Mouse (Mus musculus) left cerebral cortex, postnatal 10 days (tissue): ENCODE data around the gene Cep164. TPM values are rescaled to one million over a fixed set of nuclear protein-coding genes. Genes with fewer than 3 reads are reported as not detected.
A peak's percentile ranks its signal among the peaks of the same experiment; 100 is the strongest.
"Not testable (repeated sequence)": the region's sequence is repeated elsewhere in the genome, so short reads cannot be mapped to it uniquely, and the experiment has no call there.

ENCODE experiments used
- DNase-seq, 2 experiments: peaks; one replicate each; pipeline ENCODE4 v3.0.0; 2021 to 2022; ENCODE audit warnings: low spot score in 2 of 2, mixed read lengths in 1 of 2; ENCODE audit errors: extremely low spot score in 1 of 2
- intact Hi-C: fragments of 180-260 bp; cut with DNase I; formaldehyde crosslinking; loops from one replicate; pipeline ENCODE4 v1.15.1; 2025
- total RNA-seq, 2 experiments: library from RNA; stranded (reverse); gene quantifications; 2 replicates each; pipeline ENCODE4 v1.2.3; 2021

Gene Cep164
- total RNA-seq, 2 experiments from 2014 or later = 20.5 to 22.2 TPM

DNA sequence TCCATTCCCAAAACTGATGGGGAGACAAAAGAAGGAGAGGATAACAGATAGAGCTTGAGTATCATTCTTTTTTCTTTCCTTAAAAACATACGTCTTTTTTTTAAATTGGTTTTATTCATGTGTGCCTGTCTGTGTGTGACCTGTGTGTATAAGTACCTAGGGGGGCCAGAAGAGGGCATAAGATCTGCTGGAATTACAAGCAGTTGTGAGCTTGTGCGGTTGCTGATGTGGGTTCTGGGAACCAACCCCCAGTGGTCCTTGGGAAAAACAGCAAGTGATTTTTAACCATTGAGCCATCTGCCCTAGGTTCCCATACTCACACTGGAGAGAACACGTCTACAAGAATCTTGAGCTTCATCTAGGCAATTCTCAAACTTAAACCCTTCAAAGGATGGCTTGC lies 31.2 kb downstream of the Cep164 start:
- no peak for DNase-seq
- intact Hi-C loops = no loop called here

DNA sequence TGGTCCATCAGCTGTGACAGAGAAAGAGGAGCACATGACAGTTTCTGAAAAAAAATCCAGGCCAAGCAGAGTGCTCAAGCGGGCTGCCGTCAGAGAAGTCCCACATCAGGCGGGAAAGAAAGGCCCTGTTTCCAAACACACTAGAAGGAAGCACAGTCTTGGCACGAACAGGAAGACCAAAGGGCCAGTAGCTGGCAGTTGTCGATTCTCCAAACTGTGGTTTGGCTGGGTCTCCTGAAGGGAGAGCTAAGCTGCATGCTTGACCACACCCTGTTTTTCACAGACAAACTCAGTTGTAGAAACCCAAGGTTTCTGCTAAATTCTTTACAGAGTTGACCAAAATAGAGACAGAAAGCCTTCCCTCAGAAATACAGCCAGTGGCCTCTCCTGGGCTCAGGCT lies 32.8 kb downstream of the Cep164 start:
- intact Hi-C loops = no loop called here
- DNase-seq = no peak

DNA sequence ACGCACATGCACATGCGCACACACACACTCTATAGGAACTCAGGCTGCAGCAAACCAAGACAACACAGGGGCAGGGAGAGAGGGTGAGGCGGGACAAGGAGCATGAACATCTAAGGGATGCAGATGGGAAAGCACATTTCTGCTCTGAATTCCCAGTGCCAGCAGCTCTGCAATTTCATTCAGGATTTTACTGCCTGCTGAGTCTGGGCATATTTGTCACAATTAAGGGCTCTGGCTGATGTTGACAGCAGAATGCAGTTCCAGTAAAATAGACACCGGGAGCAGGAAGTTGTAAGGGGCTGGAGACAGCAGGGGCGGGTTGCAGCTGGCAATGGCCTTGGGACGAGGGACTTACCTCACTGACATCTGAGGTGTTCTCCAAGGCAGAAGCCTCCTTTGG lies 34.8 kb downstream of the Cep164 start:
- no peak for DNase-seq
- intact Hi-C loops = no loop called here

DNA sequence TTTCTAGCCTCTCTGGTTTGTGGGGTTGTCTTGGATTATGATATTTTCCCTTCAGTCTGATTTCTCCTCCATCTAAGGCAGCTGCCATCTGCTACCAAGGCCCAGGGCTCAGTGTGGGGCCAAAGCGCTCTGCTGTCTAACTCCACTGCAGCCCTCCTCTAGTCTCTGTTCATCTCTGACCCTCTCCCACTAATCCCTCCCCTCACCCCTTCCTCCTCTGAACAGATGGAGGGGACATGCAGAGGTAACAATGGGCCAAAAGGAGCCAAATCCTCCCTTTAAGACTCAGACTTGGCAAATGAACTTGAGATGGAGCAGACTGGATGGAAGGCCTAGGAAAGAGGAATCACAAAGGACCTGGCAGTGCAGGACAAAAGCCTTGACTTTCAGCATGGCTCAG lies 36.3 kb downstream of the Cep164 start:
- intact Hi-C loops = no loop called here
- DNase-seq = no peak

DNA sequence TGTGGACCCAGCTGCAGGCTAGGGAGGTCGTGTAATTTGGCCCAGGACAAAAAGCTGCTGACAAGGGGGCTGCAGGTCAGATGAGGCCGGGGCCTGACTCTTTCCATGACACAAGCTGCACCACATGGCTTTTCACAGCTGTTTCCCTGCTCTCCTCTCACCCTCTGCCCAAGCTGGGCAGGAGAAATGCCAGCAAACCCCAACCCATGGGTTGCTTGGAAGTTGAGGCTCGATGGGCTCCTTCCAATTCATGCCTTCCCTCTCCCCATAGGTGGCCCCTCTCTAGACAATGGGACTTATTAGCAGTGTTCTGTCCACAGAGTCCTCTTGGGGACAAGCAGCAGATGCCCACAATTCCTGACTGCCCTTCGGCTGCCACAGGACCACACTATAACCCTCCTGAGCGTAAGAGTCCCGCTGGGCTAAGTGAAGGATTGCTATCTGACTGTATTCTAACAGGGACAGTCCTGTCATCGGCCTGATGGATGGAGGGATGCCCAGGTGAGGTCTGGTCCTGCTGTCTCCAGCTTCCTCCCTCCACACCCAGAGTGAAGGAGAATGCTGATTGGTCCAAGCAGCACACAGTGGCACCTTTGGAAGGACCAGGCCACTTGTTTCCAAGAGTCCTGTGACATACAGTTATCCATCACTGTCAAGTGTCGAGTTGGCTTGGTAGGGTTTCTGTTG lies 36.9 kb downstream of the Cep164 start:
- no peak for DNase-seq
- intact Hi-C loops = no loop called here

DNA sequence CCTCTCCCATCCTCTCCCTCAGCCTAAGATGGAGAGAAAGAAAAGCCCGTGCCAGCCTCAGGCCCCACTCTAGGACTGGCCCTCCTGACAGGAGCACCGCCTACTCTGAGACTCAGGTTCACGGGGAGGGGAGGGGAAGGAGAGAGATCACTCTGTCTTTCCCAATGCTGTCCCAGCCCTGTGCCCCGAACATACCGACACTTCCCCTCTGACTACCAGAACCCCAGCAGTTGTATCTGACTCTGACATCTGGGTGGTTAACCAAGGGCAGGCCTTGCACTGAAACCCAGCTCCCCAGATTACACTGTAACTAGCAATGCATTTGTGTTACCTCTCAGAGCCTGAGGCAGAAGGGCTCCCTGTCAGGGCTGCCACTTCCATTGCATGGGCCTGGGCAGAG lies 40.1 kb downstream of the Cep164 start:
- intact Hi-C loops = no loop called here
- DNase-seq = no peak

DNA sequence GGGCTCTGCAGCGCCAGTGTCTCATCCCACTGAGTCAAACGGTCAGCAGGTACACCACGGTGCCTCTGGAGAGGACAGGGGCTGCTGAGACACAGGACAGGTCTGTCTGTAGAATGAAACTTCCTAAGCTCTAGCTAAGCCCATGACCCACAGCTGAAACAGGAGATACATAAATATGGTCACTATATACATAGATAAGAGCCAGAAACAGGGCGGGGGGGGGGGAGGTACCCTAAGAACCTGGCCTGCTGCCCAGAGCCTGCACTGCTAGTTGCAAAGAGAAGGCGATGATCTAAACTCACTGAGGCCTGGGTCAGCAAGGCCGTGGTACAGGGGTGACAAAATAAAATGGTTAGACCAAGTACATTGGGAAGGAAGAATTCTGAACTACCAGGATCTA lies 40.9 kb downstream of the Cep164 start:
- no peak for DNase-seq
- intact Hi-C loops = no loop called here

DNA sequence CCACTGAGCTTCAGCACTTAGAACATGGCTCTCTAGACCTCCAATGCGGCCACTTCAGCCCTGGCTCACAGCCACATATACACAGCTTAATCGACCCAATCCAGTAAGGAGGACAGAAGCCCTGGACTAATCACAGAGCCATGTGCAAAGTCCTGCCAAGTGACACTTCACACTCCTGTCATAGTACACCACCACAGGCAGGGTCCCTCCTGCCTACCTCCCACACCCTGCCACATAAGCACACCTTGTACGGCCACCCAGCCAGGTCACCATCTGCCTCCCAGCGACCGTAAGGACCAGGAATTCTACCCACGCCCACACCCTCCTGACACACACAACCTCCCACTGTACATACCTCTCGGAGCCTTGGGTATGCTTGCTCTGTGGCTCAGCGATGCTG lies 41.4 kb downstream of the Cep164 start:
- intact Hi-C loops = no loop called here

DNA sequence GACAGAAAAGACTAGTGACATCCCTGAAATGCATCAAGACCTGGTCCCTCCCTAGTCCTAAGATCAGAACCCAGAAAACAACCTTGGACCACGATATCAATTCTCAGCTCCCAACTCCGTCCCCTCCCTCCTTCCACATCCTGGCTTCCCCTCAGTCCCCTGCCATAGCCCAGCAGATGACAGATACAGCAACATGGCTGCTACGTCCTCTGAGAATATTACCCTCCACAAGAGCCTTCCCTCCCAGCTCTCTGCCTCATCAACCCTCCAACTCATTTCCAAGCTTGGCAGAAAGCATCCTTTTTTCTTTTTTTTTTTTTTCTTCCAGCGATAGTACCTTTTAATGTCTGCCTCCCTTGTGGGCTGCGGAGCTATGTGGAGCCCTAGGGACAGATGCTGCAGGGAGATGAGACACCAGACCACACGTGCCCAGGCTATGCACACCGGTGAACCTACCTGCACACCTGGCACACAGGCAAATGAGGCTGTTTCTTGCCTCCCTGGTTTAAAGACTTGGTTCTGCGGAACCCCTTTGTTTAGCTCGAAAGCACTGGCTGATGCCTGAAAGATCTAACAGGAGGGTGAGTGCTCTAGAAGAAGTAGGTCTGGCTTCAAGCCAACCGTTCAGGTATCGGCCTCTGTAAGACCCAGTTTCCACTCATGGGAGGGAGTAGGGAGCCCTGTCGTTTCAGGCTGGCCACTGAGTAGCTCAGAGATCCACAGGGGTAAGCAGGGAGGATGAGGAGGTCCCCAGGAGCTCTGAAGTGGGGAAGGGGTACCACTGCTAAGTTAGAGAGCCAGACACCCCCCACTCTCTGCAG lies 45.0 kb downstream of the Cep164 start:
- DNase-seq = no peak
- intact Hi-C loops = no loop called here

More for the DNA sequence above, 41.4 kb downstream of the Cep164 start:
- DNase-seq = no peak

DNA sequence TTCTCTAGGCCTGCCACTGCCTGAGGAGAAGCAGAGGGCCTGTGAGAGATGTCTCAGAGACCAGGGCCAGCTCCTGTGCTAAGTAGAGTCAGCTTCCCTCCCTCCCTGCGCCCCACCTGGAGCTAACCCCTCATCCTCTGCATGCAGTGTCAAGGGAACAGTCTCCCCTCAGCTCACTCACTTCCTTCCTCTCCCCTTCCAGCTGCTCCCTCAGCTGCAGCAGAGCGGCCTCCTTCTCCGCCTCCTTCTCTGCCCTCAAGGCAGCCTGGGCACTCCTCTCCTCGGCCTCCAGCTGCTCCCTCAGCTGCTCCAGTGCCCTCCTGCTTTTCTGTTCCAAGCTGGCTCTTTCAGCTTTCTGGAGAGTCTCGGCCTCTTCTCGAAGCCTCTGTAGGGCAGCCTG lies 49.3 kb downstream of the Cep164 start:
- DNase-seq = no peak
- intact Hi-C loops = no loop called here

DNA sequence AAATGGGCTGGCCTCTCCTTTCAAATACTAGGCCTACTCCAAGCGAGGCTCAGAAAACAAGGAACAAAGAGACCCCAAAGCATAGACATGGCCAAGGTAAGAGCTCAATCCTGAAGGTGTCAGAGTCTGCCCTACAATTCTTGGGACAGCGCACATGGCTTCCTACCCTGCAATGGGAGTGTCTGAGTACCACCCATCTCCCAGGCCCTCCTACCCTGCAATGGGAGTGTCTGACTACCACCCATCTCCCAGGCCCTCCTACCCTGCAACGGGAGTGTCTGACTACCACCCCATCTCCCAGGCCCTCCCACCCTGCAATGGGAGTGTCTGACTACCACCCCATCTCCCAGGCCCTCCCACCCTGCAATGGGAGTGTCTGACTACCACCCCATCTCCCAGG lies 52.3 kb downstream of the Cep164 start:
- intact Hi-C loops, DNase-seq: not testable (repeated sequence)

DNA sequence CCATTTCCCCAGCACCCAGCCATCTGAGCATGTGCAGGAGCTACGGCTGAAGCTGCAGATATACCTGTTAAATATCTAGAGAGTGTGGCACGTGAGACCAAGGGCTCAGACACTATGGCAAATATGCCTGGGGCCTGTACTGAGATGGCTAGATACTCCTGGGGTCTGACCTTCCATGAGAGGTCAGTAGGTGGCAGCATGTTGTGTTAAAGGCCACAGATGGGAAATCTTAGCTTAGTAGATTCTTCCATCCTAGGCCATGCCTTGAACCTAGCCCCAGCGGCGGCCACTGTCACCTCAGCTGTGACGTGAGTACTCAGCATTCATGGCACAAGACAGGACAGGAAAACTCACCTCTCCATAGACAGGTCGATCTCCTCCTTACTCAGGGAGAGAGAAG lies 54.4 kb downstream of the Cep164 start:
- no peak for DNase-seq
- intact Hi-C loops = no loop called here

DNA sequence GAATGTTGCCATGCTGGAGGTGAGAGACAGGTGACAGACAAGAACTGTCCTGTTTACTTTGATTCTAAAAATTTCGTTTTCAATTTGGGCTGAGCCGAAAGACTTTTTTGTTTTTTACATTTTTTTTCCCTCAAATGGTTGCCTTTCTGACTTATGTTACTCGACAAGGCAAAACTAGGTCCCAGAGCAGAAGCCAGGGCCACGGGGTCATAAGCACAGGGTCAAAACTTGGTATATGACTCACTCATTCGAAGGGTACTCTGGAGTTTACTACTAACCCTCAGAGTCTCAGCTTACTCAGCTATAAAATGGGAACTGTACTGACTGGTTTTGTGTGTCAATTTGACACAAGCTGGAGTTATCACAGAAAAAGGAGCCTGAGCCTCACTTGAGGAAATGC lies 58.9 kb downstream of the Cep164 start:
- no peak for DNase-seq
- intact Hi-C loops = no loop called here

DNA sequence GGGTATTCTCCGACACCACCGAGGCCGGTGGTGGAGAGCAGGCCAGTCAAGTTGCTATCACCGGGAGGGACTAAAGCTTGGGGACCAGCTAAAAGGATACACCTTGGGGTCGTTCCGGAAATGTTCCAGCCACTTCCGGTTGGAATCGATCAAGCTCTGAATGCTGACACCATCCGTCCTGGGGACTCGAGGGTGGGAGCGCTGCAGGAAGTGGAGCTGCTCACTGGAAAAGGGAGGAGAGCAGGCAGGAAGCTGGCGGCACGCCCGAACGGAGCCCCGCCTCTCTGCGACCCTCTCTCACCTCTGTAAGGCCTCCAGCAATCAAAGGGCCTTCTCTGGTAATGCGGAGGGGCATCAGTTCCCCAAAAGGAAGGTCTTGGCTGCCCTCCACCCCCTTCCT lies 60.1 kb downstream of the Cep164 start:
- no peak for DNase-seq
- intact Hi-C loops = no loop called here

DNA sequence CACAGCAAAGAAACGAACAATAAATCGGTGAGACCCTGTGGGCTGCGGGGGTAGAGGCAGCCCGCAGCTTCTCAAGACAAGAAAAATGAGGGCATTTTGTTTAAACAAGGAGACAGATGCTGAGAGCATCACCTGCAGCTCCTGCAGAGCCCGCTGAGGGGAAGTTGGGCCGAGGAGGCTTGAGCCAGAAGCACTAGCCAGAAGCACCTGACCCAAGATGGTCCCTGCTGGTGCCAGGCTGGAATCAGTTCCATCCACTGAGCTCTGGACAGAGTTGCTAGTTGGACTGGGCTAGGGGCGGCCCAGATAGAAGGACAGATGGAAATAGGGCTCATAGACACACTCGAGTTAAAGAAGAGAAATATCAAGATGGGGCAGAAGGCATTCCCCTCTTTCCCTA lies 61.3 kb downstream of the Cep164 start:
- DNase-seq = no peak
- intact Hi-C loops = no loop called here

DNA sequence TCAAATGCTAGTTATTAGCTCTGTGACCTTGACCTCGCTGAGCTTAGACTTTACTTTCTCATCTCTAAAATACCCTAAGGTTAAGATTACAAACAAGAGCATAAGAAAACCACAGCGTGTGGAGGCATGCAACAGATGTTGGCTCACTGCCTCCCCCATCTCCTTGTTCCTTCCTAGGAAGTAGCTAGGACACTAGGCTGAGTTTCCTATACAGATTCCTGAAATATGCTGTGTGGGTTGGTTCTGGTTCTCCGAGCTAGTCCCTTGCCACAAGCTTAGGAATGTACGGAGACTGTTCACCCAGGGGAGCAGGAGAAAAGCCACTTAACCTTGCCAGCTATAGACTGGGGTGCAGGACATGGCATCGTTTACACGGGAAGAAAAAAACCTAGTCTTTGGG lies 62.3 kb downstream of the Cep164 start:
- DNase-seq = no peak
- intact Hi-C loops = no loop called here

DNA sequence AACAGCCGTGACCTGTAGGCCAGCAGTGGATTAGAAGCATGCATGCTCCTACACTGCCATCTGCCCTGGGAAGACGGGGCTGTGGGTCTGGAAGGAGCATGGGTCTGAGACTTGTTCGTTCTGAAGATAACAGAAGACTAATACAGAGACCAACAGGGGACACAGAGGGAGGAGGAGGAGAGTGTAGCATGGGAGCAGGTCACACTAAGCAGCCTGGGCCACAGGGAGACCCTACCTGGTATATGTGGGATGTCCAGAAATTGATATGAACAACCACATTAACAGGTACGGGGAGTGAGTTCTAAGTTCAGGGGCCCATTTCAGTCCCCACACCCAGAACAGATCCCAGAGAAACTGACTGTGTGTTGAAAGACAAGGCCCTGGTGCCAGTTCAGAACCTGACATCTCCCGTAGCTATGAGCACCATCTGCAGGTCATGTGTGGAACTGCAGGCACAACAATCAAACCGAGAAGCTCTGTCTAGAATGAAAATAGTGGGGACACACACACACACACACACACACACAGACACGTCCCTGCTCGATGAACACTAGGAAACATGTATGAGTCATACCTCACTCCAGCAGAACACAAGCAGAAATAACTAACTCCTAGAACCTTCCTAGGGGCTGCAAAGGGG lies 73.9 kb downstream of the Cep164 start:
- intact Hi-C loops = loop anchor here (5.0 kb wide), 1 partner anchor 342 kb away; no protein-coding TSS in a partner anchor
- peak; percentile 76 to 81 for DNase-seq

DNA sequence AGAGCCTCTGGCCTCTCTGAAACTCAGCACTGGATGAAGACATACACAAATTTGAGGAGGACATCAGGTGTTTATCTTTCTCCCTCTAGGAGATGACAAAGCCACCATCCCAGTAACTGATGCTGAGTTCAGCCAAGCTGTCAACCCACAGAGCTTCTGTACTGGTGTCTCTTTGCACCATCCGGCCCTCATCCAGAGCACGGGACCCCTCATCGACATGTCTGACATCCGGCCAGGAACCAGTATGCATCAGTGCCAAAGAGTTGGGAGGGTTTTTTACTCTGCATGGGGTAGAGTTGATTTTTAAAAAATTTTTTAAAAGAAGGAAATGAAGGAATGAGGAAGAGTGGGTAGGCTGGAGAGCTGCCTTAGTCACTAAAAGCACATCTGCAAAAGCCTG lies 78.6 kb downstream of the Cep164 start:
- DNase-seq = no peak
- intact Hi-C loops = loop anchor here (5.0 kb wide), 1 partner anchor 338 kb away; no protein-coding TSS in a partner anchor

DNA sequence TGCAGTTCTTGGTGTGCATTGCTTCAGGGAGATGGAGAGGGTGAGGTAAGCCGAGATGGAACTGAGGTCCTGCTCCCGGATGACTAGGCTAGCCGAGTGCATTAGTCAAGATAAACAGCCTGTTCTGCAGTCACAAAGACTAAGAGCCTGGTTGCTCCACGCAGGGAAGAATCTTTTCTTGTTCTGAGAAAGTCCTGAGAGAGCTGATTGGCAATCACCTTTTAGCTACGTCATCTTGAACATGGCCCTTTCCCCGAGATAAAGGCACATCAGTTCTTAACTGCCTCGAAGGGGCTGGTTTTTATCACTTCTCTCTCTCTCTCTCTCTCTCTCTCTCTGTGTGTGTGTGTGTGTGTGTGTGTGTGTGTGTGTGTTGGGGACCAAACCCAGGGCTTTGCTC lies 83.0 kb downstream of the Cep164 start:
- DNase-seq = no peak
- intact Hi-C loops = no loop called here

DNA sequence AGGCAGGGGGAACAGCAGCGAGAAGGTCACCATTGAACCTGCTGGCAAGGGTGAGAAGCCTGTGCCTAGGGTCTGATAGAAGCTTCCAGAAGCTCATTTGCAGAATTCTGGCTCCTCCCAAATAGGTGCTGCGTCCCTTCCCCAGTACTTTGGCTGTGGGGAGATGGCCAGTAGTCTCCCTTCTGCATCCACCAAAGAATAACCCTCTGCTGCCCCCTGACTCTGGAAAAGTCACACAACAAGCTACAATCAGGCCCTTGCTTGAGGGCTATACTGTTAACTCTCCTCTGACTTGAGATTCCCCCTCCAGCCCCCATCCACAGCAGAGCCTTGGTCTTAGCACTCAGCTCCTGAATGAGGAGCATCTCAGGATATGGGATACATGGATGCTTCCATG lies 87.9 kb downstream of the Cep164 start:
- intact Hi-C loops = no loop called here
- DNase-seq = no peak
